Mouse (Mus musculus) myocyte (in vitro differentiated cells): ENCODE measurements around the gene Zwilch. TPM values are rescaled to one million over a fixed set of nuclear protein-coding genes. Genes with fewer than 3 reads are reported as not detected.

ENCODE experiments used
- H3K27me3 ChIP-seq: one replicate; pipeline ENCODE4 v1.6.1; 2011; ENCODE audit not compliant: control insufficient read depth, insufficient read depth, insufficient read length
- H3K36me3 ChIP-seq: one replicate; pipeline ENCODE4 v1.6.1; 2011; ENCODE audit not compliant: control insufficient read depth, insufficient read depth
- H3K4me2 ChIP-seq: one replicate; pipeline ENCODE4 v1.6.1; 2011; ENCODE audit warnings: low read depth, control low read depth
- H3K4me3 ChIP-seq: one replicate; pipeline ENCODE4 v1.5.1; 2011; ENCODE audit warnings: mild to moderate bottlenecking, control low read depth, moderate library complexity
- H3K79me2 ChIP-seq: one replicate; pipeline ENCODE4 v1.6.1; 2011; ENCODE audit not compliant: control insufficient read depth, insufficient read depth
- H3ac ChIP-seq: one replicate; pipeline ENCODE4 v1.6.1; 2011; ENCODE audit not compliant: control insufficient read depth, insufficient read length
- CEBPB ChIP-seq: IDR thresholded peaks from 2 replicates; pipeline ENCODE4 v1.6.1; 2011; ENCODE audit warnings: mild to moderate bottlenecking, moderate library complexity; ENCODE audit not compliant: poor library complexity, insufficient read depth, severe bottlenecking
- E2F4 ChIP-seq: IDR thresholded peaks from one replicate; pipeline ENCODE4 v1.6.1; 2011; ENCODE audit warnings: mild to moderate bottlenecking, control low read depth, moderate library complexity; ENCODE audit not compliant: insufficient read depth
- MAX ChIP-seq: IDR thresholded peaks from one replicate; pipeline ENCODE4 v1.6.1; 2011; ENCODE audit warnings: low read depth, mild to moderate bottlenecking, control low read depth
- MYOD1 ChIP-seq, 3 experiments: IDR thresholded peaks; one replicate each; pipeline ENCODE4 v1.6.1; 2011; ENCODE audit warnings: control low read depth in 2 of 3, low read depth in 2 of 3, mild to moderate bottlenecking in 2 of 3, moderate library complexity in 1 of 3; ENCODE audit not compliant: insufficient read length in 2 of 3, control insufficient read depth in 1 of 3
- MYOG ChIP-seq, 3 experiments: IDR thresholded peaks; one replicate each; pipeline ENCODE4 v1.6.1; 2011; ENCODE audit warnings: control low read depth in 2 of 3, low read depth in 2 of 3, mild to moderate bottlenecking in 2 of 3; ENCODE audit not compliant: insufficient read length in 2 of 3, control insufficient read depth in 1 of 3, insufficient read depth in 1 of 3
- POLR2A ChIP-seq: IDR thresholded peaks from one replicate; pipeline ENCODE4 v1.6.1; 2011; ENCODE audit warnings: low read depth, mild to moderate bottlenecking, control low read depth, moderate library complexity; ENCODE audit not compliant: insufficient read length
- POLR2AphosphoS2 ChIP-seq: IDR thresholded peaks from one replicate; pipeline ENCODE4 v1.6.1; 2011; ENCODE audit warnings: low read depth, control low read depth; ENCODE audit not compliant: insufficient read length
- REST ChIP-seq: IDR thresholded peaks from one replicate; pipeline ENCODE4 v1.6.1; 2011; ENCODE audit warnings: mild to moderate bottlenecking, control low read depth, moderate library complexity; ENCODE audit not compliant: insufficient read depth, insufficient read length
- SRF ChIP-seq: IDR thresholded peaks from one replicate; pipeline ENCODE4 v1.6.1; 2011; ENCODE audit warnings: low read depth; ENCODE audit not compliant: control insufficient read depth, insufficient read length
- TCF12 ChIP-seq: IDR thresholded peaks from one replicate; pipeline ENCODE4 v1.6.1; 2011; ENCODE audit warnings: mild to moderate bottlenecking, control low read depth; ENCODE audit not compliant: poor library complexity, insufficient read depth, severe bottlenecking
- TCF3 ChIP-seq: IDR thresholded peaks from one replicate; pipeline ENCODE4 v1.6.1; 2011; ENCODE audit warnings: low read depth, control low read depth; ENCODE audit not compliant: insufficient read length
- USF1 ChIP-seq: IDR thresholded peaks from one replicate; pipeline ENCODE4 v1.6.1; 2011; ENCODE audit warnings: low read depth, mild to moderate bottlenecking, control low read depth, moderate library complexity
- polyA plus RNA-seq: library from polyadenylated mRNA; unstranded; fragments of >200 nt; fragmentation: generic; extraction: Trizol; gene quantifications from one replicate; pipeline ENCODE4 v1.2.1, GENCODE M21; 2012; ENCODE audit warnings: missing spikeins

Gene Zwilch
- polyA plus RNA-seq, 1 experiment, result 7.1 TPM

DNA sequence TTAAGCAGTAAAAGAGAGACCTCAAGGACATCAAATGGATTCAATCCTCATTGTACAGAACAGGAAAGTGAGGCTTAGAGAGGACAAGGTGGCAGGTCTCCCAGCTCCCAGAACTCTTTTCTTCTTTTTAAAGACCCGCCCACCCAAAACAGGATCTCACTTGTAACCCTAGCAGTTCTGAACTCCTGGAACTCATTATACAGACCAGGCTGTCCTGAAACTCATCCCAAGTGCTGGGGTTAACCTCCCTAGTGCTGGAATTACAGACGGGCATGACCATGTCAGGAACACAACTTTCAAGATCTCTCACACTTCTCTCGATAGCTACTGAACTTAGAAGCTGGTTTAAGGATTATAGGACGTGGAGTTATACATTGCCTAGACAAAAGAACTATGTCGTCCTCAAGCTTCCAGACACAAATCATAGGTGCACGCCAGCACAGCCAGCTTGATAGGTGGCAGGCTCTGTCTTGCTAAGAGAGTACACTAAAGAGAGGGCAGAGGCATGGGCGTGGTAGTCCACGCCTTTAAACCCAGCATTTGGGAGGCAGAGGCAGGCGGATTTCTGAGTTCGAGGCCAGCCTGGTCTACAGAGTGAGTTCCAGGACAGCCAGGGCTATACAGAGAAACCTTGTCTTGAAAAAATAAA is 47.0 kb upstream of the Zwilch start:
- H3K4me3 ChIP-seq, result no peak overlapping the region
- H3ac ChIP-seq, result no peak overlapping the region
- H3K4me2 ChIP-seq, result no peak overlapping the region
- no peaks in the 10 kb centered on the region for H3K27me3 ChIP-seq
- no peaks in the 10 kb centered on the region for H3K36me3 ChIP-seq
- H3K79me2 ChIP-seq, result peaks cover 65% of the 10 kb centered on the region
- no peak for TF ChIP-seq TCF3
- TF ChIP-seq MAX, result no peak
- no peak for TF ChIP-seq POLR2AphosphoS2
- no peak for TF ChIP-seq REST
- TF ChIP-seq SRF, result no peak
- TF ChIP-seq CEBPB, result no peak
- no peak for TF ChIP-seq MYOD1 (IDR thresholded peaks at IDR 0.05; ENCODE audit: control insufficient read depth in 1 of 3, insufficient read length in 2 of 3, low read depth in 2 of 3)
- TF ChIP-seq POLR2A, result no peak
- TF ChIP-seq USF1, result no peak
- no peak for TF ChIP-seq MYOG (IDR thresholded peaks at IDR 0.05; ENCODE audit: control insufficient read depth in 1 of 3, insufficient read depth in 1 of 3, insufficient read length in 2 of 3, low read depth in 2 of 3)
- no peak for TF ChIP-seq E2F4
- TF ChIP-seq TCF12, result no peak

DNA sequence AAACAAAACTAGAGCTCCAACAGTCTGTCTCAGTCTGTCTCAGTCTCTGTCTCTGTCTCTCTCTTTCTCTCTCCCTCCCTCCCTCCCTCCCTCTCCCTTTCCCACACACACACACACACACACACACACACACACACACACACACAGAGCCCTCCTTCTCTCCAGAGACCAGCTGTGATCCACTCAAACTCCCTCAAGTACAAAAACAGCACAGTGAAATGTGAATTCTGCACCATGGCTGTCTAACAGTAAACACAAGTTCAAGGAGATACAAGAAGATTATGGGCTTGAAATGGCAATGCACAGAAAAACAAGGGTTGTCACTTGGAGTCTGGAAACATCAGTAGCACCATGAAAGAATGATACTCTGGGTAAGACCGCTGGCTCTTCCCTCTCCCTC is 46.4 kb upstream of the Zwilch start:
- no peak overlapping the region for H3K4me2 ChIP-seq
- peaks cover 65% of the 10 kb centered on the region for H3K79me2 ChIP-seq
- H3K4me3 ChIP-seq, result no peak overlapping the region
- TF ChIP-seq MYOD1 (IDR thresholded peaks at IDR 0.05; ENCODE audit: control insufficient read depth in 1 of 3, insufficient read length in 2 of 3, low read depth in 2 of 3), result no peak
- no peak for TF ChIP-seq TCF3
- TF ChIP-seq TCF12, result no peak
- H3K36me3 ChIP-seq, result no peaks in the 10 kb centered on the region
- H3ac ChIP-seq, result no peak overlapping the region
- H3K27me3 ChIP-seq, result no peaks in the 10 kb centered on the region

DNA sequence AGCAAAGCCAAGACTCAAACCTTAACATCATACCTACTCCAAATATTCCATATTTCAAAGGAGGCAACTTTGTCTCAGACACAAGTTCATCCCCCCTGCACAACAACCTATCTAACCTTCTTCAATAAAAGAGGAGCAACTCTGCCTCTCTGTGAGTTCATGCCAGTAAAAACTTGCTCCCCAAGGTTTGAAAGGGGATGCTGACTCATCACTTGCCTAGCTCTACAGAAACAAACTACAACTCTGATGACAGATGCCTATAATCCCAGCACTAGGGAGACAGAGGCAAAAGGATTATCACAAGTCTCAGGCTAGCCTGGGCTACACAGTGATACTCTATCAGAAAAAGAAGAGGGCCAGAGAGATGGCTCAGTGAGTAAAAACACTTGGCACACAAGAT is 45.0 kb upstream of the Zwilch start:
- no peak overlapping the region for H3K4me2 ChIP-seq
- H3K79me2 ChIP-seq, result peaks cover 55% of the 10 kb centered on the region
- peaks cover 5% of the 10 kb centered on the region for H3K36me3 ChIP-seq
- no peak for TF ChIP-seq REST
- TF ChIP-seq MAX, result no peak
- TF ChIP-seq E2F4, result no peak
- no peak for TF ChIP-seq MYOG (IDR thresholded peaks at IDR 0.05; ENCODE audit: control insufficient read depth in 1 of 3, insufficient read depth in 1 of 3, insufficient read length in 2 of 3, low read depth in 2 of 3)
- no peak for TF ChIP-seq MYOD1 (IDR thresholded peaks at IDR 0.05; ENCODE audit: control insufficient read depth in 1 of 3, insufficient read length in 2 of 3, low read depth in 2 of 3)
- TF ChIP-seq POLR2A, result no peak
- TF ChIP-seq TCF12, result no peak
- TF ChIP-seq TCF3, result no peak
- TF ChIP-seq USF1, result no peak
- no peak for TF ChIP-seq SRF
- H3K27me3 ChIP-seq, result no peaks in the 10 kb centered on the region
- H3K4me3 ChIP-seq, result no peak overlapping the region
- H3ac ChIP-seq, result no peak overlapping the region

DNA sequence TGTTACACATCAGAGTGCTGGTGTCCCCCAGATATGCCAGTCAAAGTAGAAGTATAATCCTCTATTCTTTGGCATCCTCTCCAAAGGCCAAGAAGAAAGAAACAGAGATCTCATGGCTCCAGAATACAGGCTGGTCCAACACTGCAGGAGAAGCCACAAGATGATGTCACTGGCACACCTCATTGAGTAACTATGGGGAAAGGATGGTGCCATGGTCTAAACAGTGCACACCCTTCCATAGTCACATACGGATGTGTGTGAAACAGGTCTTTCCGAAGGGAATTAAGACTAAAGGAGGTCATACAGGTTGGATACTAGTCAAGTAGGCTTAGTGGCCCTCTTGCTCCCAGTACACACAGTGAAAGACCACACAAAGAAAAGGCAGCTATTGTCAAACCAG is 43.7 kb upstream of the Zwilch start:
- Histone ChIP-seq H3K79me2 (peaks cover 46% of the 10 kb centered on the region), H3ac (no peak overlapping the region), H3K4me2 (no peak overlapping the region), H3K36me3 (peaks cover 14% of the 10 kb centered on the region), H3K4me3 (no peak overlapping the region), H3K27me3 (no peaks in the 10 kb centered on the region)
- no peak for TF ChIP-seq TCF12
- no peak for TF ChIP-seq POLR2A
- no peak for TF ChIP-seq POLR2AphosphoS2
- TF ChIP-seq TCF3, result no peak
- no peak for TF ChIP-seq USF1
- TF ChIP-seq MYOD1 (IDR thresholded peaks at IDR 0.05; ENCODE audit: control insufficient read depth in 1 of 3, insufficient read length in 2 of 3, low read depth in 2 of 3), result no peak
- TF ChIP-seq REST, result no peak
- no peak for TF ChIP-seq MAX
- no peak for TF ChIP-seq MYOG (IDR thresholded peaks at IDR 0.05; ENCODE audit: control insufficient read depth in 1 of 3, insufficient read depth in 1 of 3, insufficient read length in 2 of 3, low read depth in 2 of 3)

DNA sequence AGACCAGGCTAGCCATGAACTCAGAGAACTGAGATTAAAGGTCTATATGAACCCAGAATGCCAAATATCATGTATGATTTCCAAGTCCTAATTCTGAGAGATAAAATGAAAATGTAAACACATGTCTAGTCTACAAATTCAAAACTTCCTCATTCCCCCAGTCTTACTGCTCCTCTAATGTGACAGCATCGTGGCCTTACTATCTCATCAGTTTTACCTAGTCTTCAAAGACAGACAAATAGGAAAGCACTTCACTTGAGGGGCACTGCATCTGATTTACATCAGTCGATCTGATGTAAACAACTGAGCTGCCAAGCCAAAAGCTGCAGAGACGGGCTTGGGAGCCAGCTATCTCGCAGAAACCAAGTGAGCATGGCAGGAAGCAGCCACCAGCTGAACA is 43.2 kb upstream of the Zwilch start:
- TF ChIP-seq TCF12 (no peak), CEBPB (no peak), POLR2AphosphoS2 (no peak), TCF3 (no peak), E2F4 (no peak), MYOG (IDR thresholded peaks at IDR 0.05; ENCODE audit: control insufficient read depth in 1 of 3, insufficient read depth in 1 of 3, insufficient read length in 2 of 3, low read depth in 2 of 3) (no peak)
- H3K4me2 ChIP-seq, result no peak overlapping the region

More for the DNA sequence above, 43.2 kb upstream of the Zwilch start:
- Histone ChIP-seq H3K36me3 (peaks cover 20% of the 10 kb centered on the region), H3ac (no peak overlapping the region), H3K79me2 (peaks cover 43% of the 10 kb centered on the region), H3K4me3 (no peak overlapping the region), H3K27me3 (no peaks in the 10 kb centered on the region)
